Mouse (Mus musculus) ovary, adult 18-20 months (tissue): ENCODE data around the gene Dyrk1a.

Experiments
- DNase-seq: peaks from one replicate; pipeline ENCODE4 v3.0.0; 2022; ENCODE audit warnings: low spot score, mixed read lengths

Gene Dyrk1a

GRCm38 (mm10) chr16:94590977-94591376 is 21.2 kb downstream of the Dyrk1a start:
- DNase-seq = no peak

DNA sequence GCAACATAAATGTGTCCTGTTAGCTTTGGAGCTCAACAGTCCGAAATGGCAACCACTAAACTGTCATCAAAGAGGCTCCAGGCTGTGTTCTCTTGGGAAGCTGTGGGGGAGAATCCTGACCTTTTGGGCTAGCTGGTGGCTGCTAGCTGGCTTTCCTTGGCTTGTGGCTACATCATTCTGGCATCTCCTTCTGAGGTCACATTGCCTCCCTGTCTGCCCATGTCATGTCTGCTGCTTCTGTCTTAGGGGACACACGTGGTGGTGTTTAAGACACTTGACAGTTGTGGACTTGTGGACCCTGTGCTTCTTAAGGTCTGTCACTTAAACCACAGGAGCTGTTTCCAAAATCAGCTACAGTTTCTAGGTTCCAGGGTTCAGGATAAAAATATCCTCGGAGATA is 21.7 kb downstream of the Dyrk1a start:
- no peak for DNase-seq

GRCm38 (mm10) chr16:94596633-94597032 is 26.8 kb downstream of the Dyrk1a start:
- DNase-seq = no peak

DNA sequence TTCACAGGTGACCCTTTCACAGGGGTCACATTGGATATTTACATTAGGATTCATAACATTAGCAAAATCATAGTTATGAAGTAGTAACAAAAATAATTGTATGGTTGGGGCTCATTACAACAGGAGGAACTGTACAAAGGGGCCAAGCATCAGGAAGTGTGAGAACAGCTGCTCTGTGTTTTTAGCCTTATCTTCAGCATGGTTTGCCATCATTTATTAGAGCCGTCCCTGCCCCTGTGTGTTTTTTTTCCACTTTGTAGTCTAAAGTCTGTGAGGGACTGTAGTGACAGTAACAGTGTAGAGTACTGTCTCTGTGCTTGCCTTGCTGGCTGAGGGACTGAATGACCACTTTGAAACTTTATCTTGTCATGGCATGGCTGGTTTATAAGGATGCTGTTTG is 27.8 kb downstream of the Dyrk1a start:
- DNase-seq = no peak

DNA sequence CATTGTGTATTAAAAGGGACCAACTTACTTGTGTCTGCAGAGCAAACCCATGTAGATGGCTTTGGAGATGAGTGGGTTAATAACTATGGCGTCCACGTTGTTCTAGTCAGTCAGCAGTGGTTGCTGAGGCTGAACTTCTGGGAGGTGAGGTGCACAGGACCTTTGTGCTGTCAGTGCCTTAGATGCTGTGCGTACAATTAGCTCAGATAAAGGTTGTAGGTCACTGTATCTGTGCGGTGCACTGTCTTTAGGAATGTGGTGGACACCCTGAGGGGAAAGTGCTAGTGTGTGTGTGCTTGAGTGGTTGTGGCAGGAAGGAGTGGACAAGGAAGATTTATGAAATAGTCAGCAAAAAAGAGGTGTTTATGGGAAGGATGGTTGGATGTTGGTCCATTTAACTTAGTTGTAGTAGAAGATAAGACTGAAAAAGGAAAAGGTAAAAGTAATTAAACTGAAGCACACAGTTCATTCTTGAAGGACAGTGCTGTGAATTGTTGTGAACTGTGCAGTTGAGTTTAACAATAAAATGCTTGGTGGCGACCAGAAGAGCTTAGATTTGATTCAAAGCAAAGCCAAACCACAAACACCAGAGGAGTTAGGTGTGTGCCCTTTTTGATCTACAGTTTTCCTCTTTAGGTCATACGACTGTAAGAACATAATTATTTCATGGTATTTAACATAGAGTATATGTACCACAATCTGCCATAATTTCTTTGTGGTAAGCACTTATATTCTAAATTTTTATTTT is 30.3 kb downstream of the Dyrk1a start:
- DNase-seq = no peak

GRCm38 (mm10) chr16:94601089-94601488 is 31.3 kb downstream of the Dyrk1a start:
- DNase-seq = no peak

DNA sequence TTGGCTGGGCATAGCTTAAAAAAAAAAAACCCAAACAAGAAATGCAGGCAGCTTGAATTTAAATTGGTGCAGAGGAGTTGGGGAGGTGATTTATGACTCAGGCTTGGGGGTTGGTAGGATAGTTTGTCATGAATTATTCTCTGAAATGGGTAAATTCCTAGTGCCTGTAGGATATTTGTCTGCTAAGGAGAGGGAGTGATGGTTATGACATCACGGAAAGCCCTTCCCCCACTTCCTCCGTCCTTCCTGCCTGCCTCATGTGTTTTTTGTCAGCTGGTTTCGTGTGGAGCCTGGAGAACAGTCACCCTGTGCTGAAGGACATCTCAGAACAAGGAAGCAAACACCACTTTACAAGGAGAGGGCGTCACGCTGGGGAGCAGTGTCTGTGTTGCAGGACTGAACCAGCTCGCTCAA is 31.7 kb downstream of the Dyrk1a start:
- peak; percentile 23 for DNase-seq

- DNase-seq = no peak
These were observed 32.4 kb downstream of the Dyrk1a start for GRCm38 (mm10) chr16:94602188-94602587.

DNA sequence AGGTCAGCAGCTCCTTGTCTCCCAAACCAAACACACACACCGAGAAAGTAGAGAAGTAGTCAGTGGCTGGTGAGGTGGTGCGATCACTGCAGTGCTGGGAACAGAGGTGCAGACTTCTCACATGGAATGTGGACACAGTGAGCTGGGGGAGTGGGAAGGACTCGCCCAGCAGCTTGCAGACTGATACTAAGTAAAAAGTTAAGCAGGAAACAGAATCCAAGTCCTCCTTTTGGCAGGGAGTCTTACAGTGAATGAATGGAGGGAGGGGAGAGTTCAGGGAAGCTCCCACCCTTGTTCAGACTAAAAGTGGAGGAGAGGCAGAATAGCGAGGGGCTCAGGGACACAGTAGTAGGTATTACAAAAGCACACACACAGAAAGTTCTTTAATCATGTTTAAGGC is 32.9 kb downstream of the Dyrk1a start:
- no peak for DNase-seq

- DNase-seq = no peak
These were observed 36.4 kb downstream of the Dyrk1a start for GRCm38 (mm10) chr16:94606169-94606568.

DNA sequence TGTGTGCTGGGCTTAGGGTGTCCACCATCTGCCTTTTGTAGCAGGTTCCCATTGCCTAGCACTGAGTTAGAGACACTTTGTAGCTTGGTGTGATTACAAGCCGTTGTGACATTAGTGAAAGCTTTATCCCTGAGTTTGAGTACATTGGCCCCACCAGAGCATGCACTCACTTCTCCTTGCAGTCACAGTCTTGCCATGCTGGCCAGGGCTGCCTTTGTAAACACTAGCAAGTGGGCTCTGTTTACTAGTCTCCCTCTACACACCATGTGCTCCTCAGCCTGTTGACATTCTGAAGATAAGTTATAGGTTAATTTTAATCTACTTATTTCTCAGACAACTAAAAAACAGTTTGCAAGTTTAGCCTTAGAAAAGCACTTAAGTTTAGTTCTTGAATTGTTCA is 37.7 kb downstream of the Dyrk1a start:
- no peak for DNase-seq

GRCm38 (mm10) chr16:94608706-94609594 is 39.1 kb downstream of the Dyrk1a start:
- no peak for DNase-seq

DNA sequence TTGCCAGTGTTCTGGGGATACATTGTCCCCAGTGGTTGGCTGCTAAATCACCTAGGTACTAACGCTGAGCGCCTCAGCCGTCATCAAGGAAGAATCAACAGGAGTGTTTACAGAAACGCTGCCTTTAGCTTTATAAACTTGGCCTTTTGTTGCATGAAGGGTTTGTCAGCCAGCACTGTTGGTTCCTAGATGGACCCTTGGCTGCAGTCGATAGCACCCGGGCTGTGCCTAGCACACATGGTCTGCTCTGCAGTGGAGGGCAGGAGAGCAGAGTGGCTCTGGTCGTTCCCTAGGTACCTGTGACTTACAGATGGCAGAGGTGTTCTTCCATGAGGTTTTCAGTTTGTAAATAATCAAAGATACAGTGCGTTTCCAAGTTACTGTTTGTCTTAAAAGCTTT is 42.8 kb downstream of the Dyrk1a start:
- no peak for DNase-seq

- DNase-seq = no peak
These were observed 47.4 kb downstream of the Dyrk1a start for GRCm38 (mm10) chr16:94617255-94617654.

DNA sequence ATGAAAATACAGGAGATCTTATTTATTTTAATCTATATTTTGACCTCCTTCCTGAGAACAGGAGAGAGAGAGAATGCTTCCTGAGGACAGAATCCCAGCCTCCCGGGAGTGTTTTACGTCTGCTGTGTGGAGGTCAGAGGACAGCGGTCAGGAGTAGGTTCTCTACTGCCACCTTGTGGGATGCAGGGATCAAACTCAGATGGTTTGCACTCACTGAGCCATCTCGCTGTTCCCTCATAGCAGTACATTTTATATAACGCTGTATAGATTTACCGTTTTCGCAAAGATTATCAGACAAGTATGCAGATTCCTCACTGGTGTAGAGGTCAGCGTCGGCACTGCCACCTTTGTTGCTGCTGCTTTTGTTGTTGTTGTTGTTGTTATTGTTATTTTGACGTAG is 48.7 kb downstream of the Dyrk1a start:
- peak; percentile 40 for DNase-seq

DNA sequence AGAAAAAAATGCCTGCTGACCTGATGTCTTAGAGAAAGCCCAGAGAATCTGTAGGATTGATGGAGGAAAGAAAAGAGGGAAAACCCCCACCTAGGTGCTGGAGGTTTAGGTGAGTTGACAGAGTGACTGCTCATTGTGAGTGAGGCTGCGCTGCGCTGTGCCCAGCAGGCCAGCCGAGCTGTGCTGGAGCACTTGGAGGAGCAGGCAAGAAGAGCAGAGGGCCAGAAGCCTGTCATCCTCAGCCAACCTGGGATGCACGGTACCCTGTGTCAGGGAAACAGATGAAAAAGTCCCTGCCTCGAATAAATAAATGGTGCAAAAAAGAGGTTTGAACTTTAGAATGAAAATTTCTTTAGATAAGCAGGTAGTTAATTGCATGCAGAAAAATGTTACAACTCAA is 49.5 kb downstream of the Dyrk1a start:
- DNase-seq = no peak

DNA sequence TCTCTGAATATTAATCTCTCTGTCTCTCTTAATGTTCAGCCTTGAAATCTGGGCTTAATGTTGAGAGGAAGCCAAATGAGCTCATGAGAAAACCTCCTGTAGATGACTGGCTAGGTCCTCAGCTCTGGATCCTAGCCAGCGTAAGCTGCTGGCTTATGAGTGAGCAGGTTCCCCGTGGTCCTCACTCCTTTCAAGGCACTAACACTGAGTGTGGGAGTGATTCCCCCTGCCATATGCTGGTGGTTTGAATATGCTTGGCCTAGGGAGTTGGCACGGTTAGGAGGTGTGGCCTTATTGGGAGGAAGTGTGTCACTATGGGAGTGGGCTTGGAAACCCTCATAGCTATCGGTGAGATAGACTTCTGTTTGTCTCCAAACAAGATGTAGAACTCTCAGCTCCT is 55.1 kb downstream of the Dyrk1a start:
- no peak for DNase-seq

DNA sequence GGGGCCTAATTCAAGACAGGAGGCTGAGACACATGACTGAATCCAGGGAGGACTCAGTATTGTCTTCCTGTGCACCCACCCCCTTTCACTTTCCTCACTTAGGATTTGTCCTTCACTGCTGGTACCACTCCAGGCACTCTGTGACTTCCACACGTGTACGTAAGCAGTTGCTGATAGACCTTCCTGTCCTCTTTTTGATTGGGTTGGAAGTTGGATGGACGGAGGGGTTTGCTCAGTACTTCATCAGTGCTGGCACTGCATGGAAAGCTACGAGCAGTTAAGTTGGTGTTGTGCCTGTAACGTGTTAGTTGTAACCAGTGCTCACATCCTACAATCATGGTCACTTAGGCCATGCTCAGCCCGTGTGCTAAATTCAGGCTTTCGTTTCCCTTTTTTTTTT is 55.8 kb downstream of the Dyrk1a start:
- DNase-seq = no peak

DNA sequence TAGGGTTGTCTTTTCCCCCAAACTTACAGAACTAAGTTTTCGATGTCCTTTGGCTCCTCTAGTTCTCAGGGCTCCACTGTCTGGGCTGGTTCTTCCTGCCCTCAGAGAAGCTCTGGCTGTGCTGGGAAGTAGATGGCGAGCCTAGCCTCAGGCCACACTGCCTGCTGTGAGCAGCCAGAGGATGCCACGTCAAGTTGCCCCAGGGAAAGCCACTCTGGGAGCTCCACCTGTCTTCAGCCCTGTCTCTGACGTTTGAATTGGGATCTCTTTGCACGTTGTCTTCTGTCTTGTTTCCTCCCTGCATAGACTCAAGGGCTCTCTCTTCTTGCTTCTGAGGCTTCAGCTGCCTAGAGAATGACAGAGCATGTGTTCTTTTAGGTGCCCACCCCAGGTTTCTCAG is 57.9 kb downstream of the Dyrk1a start:
- DNase-seq = no peak

DNA sequence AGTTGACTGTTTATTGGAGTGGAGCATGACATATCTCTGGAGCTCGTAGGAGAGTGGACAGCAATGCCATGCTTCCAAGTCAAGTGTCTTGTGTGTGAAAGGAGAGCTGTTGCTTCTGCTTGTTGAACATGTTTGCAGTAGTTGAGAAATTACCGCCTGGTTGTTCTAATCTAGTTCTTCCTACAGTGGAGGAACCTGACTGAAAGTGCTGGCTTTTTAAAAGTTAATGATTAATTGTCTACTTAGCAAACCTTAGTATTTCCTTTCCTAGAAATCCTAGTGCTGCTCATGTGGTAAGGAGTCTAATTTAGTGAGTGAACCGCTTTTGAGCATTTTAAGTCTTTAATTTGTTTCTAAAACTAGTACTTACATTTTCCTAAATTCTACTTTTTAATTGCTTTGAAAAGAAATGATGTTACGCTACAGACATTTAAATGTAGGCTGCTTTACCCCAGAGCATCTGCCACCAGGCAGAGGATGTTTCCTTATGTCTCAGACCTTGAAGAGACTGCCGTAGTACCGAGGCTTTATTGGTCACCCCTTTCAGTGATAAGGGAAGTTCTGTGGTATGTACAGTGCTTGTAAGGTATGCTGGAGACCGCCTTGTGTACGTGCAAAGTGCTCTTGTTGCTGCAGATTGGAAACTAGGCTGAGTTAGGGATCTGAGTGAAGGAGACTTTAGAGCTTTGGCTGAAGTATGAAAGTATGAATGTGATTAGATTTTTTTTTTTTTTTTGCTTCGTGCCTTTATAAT is 59.3 kb downstream of the Dyrk1a start:
- DNase-seq = no peak

- peak; percentile 50 for DNase-seq
These were observed 62.2 kb downstream of the Dyrk1a start for GRCm38 (mm10) chr16:94631984-94632383.

GRCm38 (mm10) chr16:94632424-94632963 is 62.7 kb downstream of the Dyrk1a start:
- no peak for DNase-seq
